Mouse (Mus musculus) neural tube, embryonic 14.5 days (tissue): ENCODE data around the gene Galnt10. TPM values are rescaled to one million over a fixed set of nuclear protein-coding genes. Genes with fewer than 3 reads are reported as not detected.

Experiments
- ATAC-seq: fragments of 200-750 bp; cut with Nextera tagmentation; 2 replicates; pipeline ENCODE4 v1.8.0; 2017; ENCODE audit warnings: low read depth, mild to moderate bottlenecking, moderate TSS enrichment, moderate library complexity
- H3K27ac ChIP-seq: fragments of 300-500 bp; sonication (generic); 2 replicates; pipeline ENCODE4 v1.5.1; 2014; ENCODE audit warnings: low read depth, mild to moderate bottlenecking, control low read depth, low read length, moderate library complexity, mixed read lengths
- H3K27me3 ChIP-seq: fragments of 300-500 bp; sonication (generic); 2 replicates; pipeline ENCODE4 v1.6.1; 2014; ENCODE audit warnings: low read length; ENCODE audit not compliant: control insufficient read depth, insufficient read depth
- H3K36me3 ChIP-seq: fragments of 300-500 bp; sonication (generic); 2 replicates; pipeline ENCODE4 v1.6.1; 2014; ENCODE audit warnings: low read length, mixed read lengths; ENCODE audit not compliant: control insufficient read depth, insufficient read depth
- H3K4me1 ChIP-seq: fragments of 300-500 bp; sonication (generic); 2 replicates; pipeline ENCODE4 v1.6.1; 2014; ENCODE audit warnings: low read length; ENCODE audit not compliant: control insufficient read depth, insufficient read depth
- H3K4me2 ChIP-seq: fragments of 300-500 bp; sonication (generic); 2 replicates; pipeline ENCODE4 v1.6.1; 2014; ENCODE audit warnings: mild to moderate bottlenecking, low read depth, low read length, control low read depth
- H3K4me3 ChIP-seq: fragments of 300-500 bp; sonication (generic); 2 replicates; pipeline ENCODE4 v1.5.1; 2014; ENCODE audit warnings: low read depth, low read length, control low read depth, mixed read lengths
- H3K9ac ChIP-seq: fragments of 300-500 bp; sonication (generic); replicated peaks from 2 replicates; pipeline ENCODE4 v1.6.1; 2014; ENCODE audit warnings: low read depth, mild to moderate bottlenecking, control low read depth, low read length, mixed read lengths
- H3K9me3 ChIP-seq: fragments of 300-500 bp; sonication (generic); 2 replicates; pipeline ENCODE4 v1.6.1; 2016; ENCODE audit warnings: low read length; ENCODE audit not compliant: control insufficient read depth
- WGBS: fragments of 180-500 bp; shearing (Covaris S2); extraction: QIAGEN DNeasy Blood & Tissue Kit; methylation state at CpG from one replicate; pipeline ENCODE4 v1.1.7; 2014; 5-methylcytosine and 5-hydroxymethylcytosine counted together
- polyA plus RNA-seq: library from polyadenylated mRNA; unstranded; fragments of >200 nt; fragmentation: Nextera tagmentation; extraction: Ambion mirVana; gene quantifications from 2 replicates; pipeline ENCODE4 v1.2.1, GENCODE M21; 2014

Galnt10 gene
- polyA plus RNA-seq, 1 experiment from 2014 or later: 4.5 TPM

DNA sequence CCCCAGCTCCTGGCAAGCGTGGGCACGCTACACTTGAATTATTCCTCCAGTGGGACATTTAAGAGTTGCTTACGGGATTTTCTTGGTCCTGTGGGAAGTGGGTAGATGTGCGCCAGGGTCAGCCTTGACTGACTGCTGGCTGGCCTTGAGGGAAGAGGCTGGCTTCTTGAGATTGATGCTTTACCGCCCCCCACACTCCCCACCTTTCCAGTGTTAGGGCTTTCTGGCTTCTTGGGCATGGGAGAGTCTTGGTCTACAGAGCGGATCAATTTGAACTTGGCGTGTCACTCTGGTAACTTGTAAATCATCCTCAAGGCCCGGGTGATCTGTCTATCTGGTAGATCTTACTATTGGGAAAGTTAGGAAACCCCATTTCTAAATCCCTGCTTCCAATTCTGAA, 1.7 kb downstream of the Galnt10 start:
- Histone ChIP-seq H3K27ac (no peak overlapping the region), H3K36me3 (no peaks in the 10 kb centered on the region), H3K4me1 (peaks cover 11% of the 10 kb centered on the region; the same call in 1 of the 2 replicates), H3K27me3 (no peaks in the 10 kb centered on the region; the same call in 1 of the 2 replicates), H3K4me2 (no peak overlapping the region; the same call in 1 of the 2 replicates), H3K9me3 (no peaks in the 10 kb centered on the region), H3K4me3 (no peak overlapping the region), H3K9ac (no peak overlapping the region)
- 72% methylated on average over 8 of the region's 8 CpGs for WGBS
- ATAC-seq: no peak

DNA sequence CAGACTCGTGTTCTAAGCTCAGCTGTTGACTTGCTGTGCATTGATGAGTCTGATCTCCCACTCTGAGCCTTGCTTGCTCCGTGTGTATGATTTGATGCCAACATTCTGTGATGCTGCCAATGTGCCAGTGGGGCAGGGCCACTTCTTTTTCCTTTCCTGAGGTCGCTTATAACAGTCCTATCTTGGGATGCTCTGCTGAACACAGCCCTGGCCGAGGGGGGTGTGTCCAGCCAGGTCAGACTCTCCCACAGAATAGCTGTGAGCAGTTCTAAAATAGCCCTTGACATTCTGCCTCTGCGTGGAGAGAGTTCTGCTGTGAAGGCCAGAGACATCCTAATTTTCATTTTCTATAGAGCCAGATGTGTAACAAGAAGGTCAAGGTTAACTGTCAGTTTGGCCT, 2.2 kb downstream of the Galnt10 start:
- no peaks in the 10 kb centered on the region; the same call in 1 of the 2 replicates for H3K27me3 ChIP-seq
- H3K9ac ChIP-seq: no peak overlapping the region
- peaks cover 11% of the 10 kb centered on the region; the same call in 1 of the 2 replicates for H3K4me1 ChIP-seq
- no peaks in the 10 kb centered on the region for H3K9me3 ChIP-seq
- peak overlapping the region; percentile 11; the same call in 1 of the 2 replicates for H3K4me2 ChIP-seq
- ATAC-seq: no peak
- WGBS: 43% methylated on average over 5 of the region's 5 CpGs
- no peaks in the 10 kb centered on the region for H3K36me3 ChIP-seq
- H3K27ac ChIP-seq: no peak overlapping the region
- H3K4me3 ChIP-seq: no peak overlapping the region

DNA sequence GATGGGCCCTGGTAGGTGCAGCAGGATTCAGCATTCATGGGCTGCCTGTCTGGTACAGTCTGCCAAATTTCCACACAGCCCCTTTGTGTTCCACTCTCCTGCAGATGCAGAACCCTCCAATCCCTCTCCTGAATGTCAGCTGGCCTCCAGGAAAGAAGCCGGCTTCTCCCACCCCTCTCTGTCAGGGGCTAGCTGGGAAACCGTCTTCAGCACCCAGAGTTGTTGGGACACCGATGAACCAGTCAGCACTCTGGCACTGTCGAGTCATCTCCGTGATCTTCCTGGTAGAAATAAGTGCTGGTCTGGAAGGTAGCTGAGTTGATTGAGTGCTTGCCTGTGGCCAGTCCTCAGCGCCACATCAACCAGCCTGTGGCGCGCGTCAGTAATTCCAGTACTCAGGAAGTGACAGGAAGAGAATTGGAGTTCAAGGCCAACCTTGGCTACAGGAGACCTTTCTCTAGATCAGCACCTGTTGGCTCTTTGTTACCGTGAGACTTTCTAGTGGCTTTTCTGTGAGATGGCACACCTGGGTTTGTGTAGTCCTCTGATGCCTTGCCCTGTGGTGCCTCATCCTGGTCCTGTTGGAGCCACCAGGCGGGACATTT, 3.1 kb downstream of the Galnt10 start:
- no peak overlapping the region for H3K4me3 ChIP-seq
- 93% methylated on average over 11 of the region's 11 CpGs for WGBS
- H3K36me3 ChIP-seq: no peaks in the 10 kb centered on the region
- H3K4me2 ChIP-seq: no peak overlapping the region
- ATAC-seq: no peak
- H3K4me1 ChIP-seq: peaks cover 11% of the 10 kb centered on the region; the same call in 1 of the 2 replicates
- no peaks in the 10 kb centered on the region; the same call in 1 of the 2 replicates for H3K27me3 ChIP-seq
- H3K9ac ChIP-seq: no peak overlapping the region
- H3K27ac ChIP-seq: no peak overlapping the region
- H3K9me3 ChIP-seq: no peaks in the 10 kb centered on the region

DNA sequence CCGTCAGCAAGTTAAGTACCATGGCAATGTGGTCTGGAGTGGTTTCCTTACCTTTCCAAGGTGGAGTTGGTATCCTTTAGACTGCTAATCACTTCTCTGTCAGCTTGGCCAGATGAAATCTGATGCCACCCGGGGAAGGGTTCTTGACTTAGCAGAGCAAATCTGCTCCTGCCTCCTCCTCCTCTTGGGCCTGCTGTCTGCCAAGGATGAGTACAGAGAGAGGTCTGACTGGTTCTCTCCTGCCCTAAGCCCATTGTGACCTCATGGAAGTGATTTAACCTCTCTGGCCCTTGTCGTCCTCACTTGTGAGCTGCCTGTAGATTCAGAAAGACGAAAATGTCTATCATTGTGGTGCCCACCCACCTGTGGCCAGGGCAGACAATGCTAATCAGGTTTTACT, 4.0 kb downstream of the Galnt10 start:
- no peaks in the 10 kb centered on the region for H3K36me3 ChIP-seq
- WGBS: 68% methylated on average over 4 of the region's 4 CpGs
- peaks cover 11% of the 10 kb centered on the region; the same call in 1 of the 2 replicates for H3K4me1 ChIP-seq
- no peak overlapping the region for H3K9ac ChIP-seq
- H3K4me2 ChIP-seq: no peak overlapping the region
- H3K27me3 ChIP-seq: no peaks in the 10 kb centered on the region; the same call in 1 of the 2 replicates
- no peak overlapping the region for H3K27ac ChIP-seq
- no peaks in the 10 kb centered on the region for H3K9me3 ChIP-seq
- no peak overlapping the region for H3K4me3 ChIP-seq
- ATAC-seq: no peak

DNA sequence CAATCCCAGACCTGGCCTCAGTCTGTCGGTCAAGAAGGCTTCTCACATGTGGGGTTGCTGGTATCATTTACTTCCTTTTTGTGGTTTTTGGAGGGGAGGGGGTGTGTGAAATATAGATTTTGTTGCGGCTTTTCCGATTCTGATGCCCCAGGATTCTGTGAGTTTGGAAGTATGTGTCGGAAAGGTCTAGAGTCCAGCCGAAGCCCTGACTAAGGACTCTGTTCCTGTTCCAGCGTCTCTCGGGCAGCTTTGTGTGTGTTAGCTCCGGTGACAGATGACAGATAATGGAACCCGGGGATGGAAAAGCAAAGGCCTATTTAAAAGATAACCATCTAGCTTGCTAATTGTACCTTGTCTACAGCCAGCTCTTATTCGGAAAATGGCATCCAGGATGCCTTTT, 4.4 kb downstream of the Galnt10 start:
- no peaks in the 10 kb centered on the region; the same call in 1 of the 2 replicates for H3K27me3 ChIP-seq
- H3K4me1 ChIP-seq: peaks cover 11% of the 10 kb centered on the region; the same call in 1 of the 2 replicates

DNA sequence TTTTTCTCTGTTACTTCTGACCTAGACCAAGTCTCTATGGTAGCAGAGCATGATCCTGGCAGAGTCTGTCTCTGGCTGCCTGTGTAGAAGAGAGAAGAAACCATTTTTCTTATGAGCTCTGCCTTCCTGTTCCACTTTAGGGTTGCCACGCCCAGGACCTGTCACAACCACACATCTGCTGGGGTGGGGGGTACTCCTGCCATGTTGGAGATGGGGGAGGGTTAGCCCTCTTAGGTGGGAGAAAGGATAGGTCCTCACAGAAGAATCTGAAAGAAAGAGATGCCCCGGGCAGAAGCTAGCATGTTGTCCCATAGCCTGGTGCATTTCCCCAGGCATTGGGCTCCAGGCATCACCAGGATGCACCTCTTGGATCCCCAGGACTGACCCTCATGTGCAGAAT, 5.6 kb downstream of the Galnt10 start:
- 77% methylated on average over 2 of the region's 2 CpGs for WGBS
- no peak for ATAC-seq
- Histone ChIP-seq H3K9me3 (no peaks in the 10 kb centered on the region), H3K4me1 (peaks cover 8% of the 10 kb centered on the region; the same call in 1 of the 2 replicates), H3K4me2 (no peak overlapping the region), H3K4me3 (no peak overlapping the region), H3K36me3 (no peaks in the 10 kb centered on the region), H3K27ac (no peak overlapping the region), H3K9ac (no peak overlapping the region), H3K27me3 (no peaks in the 10 kb centered on the region)

More for the DNA sequence above, 4.4 kb downstream of the Galnt10 start:
- Histone ChIP-seq H3K4me3 (no peak overlapping the region), H3K9me3 (no peaks in the 10 kb centered on the region), H3K27ac (no peak overlapping the region), H3K36me3 (no peaks in the 10 kb centered on the region), H3K4me2 (no peak overlapping the region), H3K9ac (no peak overlapping the region)
- ATAC-seq: no peak
- WGBS: 82% methylated on average over 10 of the region's 10 CpGs

DNA sequence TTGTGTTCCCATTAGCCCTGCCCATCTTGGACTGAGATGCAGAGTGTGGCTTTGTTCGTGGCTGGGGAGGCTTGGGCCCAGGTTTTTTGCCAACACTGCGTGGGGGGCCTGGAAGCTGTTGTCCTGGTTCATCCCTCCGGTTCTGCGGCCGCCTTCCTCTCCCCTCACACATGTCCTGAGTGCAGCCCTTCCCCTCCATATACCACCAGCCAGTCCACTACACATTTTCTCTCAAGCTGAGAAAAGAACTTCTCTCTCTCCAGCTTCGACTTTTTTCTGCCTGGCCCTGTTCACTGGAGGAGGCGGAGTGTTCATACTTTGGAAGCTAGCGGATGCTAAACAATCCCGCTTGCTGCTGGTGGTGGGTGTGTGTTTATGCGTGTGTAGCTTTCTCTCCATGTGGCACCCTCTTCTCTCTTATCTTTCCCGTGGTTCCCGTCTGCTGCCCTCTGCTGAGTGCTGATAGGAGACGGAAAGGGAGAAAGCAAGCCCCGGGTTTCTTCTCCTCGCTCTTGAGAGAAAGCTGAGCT, 6.1 kb downstream of the Galnt10 start:
- no peak for ATAC-seq
- Histone ChIP-seq H3K27me3 (no peaks in the 10 kb centered on the region), H3K9ac (no peak overlapping the region), H3K9me3 (no peaks in the 10 kb centered on the region), H3K36me3 (no peaks in the 10 kb centered on the region), H3K4me3 (no peak overlapping the region), H3K4me2 (no peak overlapping the region), H3K27ac (no peak overlapping the region), H3K4me1 (peaks cover 7% of the 10 kb centered on the region; the same call in 1 of the 2 replicates)
- WGBS: 55% methylated on average over 15 of the region's 15 CpGs

DNA sequence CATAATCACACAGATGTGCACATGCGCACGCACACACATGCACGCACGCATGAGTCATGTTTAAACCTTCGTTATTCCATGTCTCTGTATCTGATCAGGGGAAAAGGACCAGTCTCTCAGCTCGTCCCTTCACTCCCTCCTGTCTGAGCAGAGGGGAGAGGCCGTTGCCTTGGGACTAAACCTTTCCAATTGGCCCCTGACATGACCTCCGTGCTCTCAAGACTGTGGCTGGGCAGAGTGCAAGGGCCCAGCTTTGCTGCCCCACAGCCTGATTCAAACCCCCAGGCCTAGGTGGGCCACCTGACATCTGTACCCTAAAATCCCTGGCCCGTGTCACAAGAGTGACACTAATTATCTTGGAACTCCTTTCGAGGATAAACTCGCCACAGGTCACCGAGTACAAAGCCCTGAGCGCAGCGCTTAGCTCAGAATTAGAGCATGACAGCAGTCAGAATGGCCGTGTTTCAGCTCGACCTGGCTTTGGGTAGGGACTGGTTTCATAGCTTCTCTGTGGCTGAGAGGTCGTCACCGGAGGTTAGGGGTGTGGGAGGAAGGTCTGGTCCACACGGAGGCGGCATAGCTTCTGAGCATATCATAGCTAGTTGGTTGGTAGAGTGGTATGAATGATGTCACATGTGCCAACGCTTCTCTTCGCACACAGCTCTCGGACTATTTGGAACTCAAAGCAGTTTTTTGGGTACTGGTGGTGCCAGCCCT, 7.1 kb downstream of the Galnt10 start:
- ATAC-seq: no peak
- WGBS: 78% methylated on average over 23 of the region's 23 CpGs
- no peak overlapping the region for H3K9ac ChIP-seq
- no peak overlapping the region for H3K27ac ChIP-seq
- H3K4me1 ChIP-seq: 0 out of 2 replicates have a peak, but pooled peaks cover 6% of the 10 kb centered on the region
- H3K4me3 ChIP-seq: no peak overlapping the region
- no peak overlapping the region for H3K4me2 ChIP-seq
- no peaks in the 10 kb centered on the region for H3K9me3 ChIP-seq
- H3K36me3 ChIP-seq: no peaks in the 10 kb centered on the region
- H3K27me3 ChIP-seq: no peaks in the 10 kb centered on the region
